Mouse (Mus musculus) embryonic facial prominence, embryonic 11.5 days (tissue): ENCODE measurements at regions not wholly inside any gene's neighbourhood (a gene's known extent, or its start where the extent isn't known, plus 50 kb on each side); places are given as distances from the start of the nearest gene placed in this dataset. TPM values are rescaled to one million over a fixed set of nuclear protein-coding genes. Genes with fewer than 3 reads are reported as not detected.

Experiments
- ATAC-seq: fragments of 200-750 bp; cut with Nextera tagmentation; replicated peaks from 2 replicates; pipeline ENCODE4 v1.8.0; 2017; ENCODE audit warnings: low read depth; ENCODE audit not compliant: insufficient number of reproducible peaks, low FRiP score, low TSS enrichment
- DNase-seq: peaks from one replicate; pipeline ENCODE4 v3.0.0-alpha.2; 2015; ENCODE audit warnings: low spot score
- H3K27ac ChIP-seq: fragments of 300-500 bp; sonication (generic); replicated peaks from 2 replicates; pipeline ENCODE4 v1.5.1; 2014; ENCODE audit warnings: mild to moderate bottlenecking, low read depth, low read length, control low read depth
- H3K27me3 ChIP-seq: fragments of 300-500 bp; sonication (generic); 2 replicates; pipeline ENCODE4 v1.6.1; 2014; ENCODE audit warnings: mild to moderate bottlenecking, low read length, moderate library complexity, mixed read lengths; ENCODE audit not compliant: control insufficient read depth, insufficient read depth
- H3K36me3 ChIP-seq: fragments of 300-500 bp; sonication (generic); replicated peaks from 2 replicates; pipeline ENCODE4 v1.6.1; 2014; ENCODE audit warnings: low read depth, mild to moderate bottlenecking, low read length, moderate library complexity, mixed read lengths; ENCODE audit not compliant: control insufficient read depth, insufficient read depth
- H3K4me1 ChIP-seq: fragments of 300-500 bp; sonication (generic); 2 replicates; pipeline ENCODE4 v1.6.1; 2014; ENCODE audit warnings: low read length, mixed read lengths; ENCODE audit not compliant: control insufficient read depth, insufficient read depth
- H3K4me2 ChIP-seq: fragments of 300-500 bp; sonication (generic); 2 replicates; pipeline ENCODE4 v1.6.1; 2014; ENCODE audit warnings: low read depth, mild to moderate bottlenecking, control low read depth, low read length, moderate library complexity
- H3K4me3 ChIP-seq: fragments of 300-500 bp; sonication (generic); 2 replicates; pipeline ENCODE4 v1.5.1; 2014; ENCODE audit warnings: low read depth, low read length, control low read depth
- H3K9ac ChIP-seq: fragments of 300-500 bp; sonication (generic); replicated peaks from 2 replicates; pipeline ENCODE4 v1.6.1; 2014; ENCODE audit warnings: mild to moderate bottlenecking, control low read depth, low read length
- H3K9me3 ChIP-seq: fragments of 300-500 bp; sonication (generic); replicated peaks from 2 replicates; pipeline ENCODE4 v1.6.1; 2016; ENCODE audit warnings: mild to moderate bottlenecking, low read length, inconsistent platforms, mixed read lengths; ENCODE audit not compliant: control insufficient read depth
- WGBS: fragments of 180-500 bp; shearing (Covaris S2); extraction: QIAGEN DNeasy Blood & Tissue Kit; methylation state at CpG from one replicate; pipeline ENCODE4 v1.1.7; 2014; 5-methylcytosine and 5-hydroxymethylcytosine counted together
- microRNA-seq: library from miRNA; unstranded; fragments of <30 nt; microRNA quantifications from one replicate; pipeline ENCODE4, GENCODE M21; 2016; ENCODE audit warnings: borderline number of aligned reads

- Histone ChIP-seq H3K9me3 (no peaks in the 10 kb centered on the region), H3K4me3 (no peak overlapping the region), H3K27ac (peak overlapping the region; percentile 48), H3K4me2 (no peak overlapping the region), H3K9ac (no peak overlapping the region), H3K4me1 (peaks cover 6% of the 10 kb centered on the region), H3K36me3 (no peaks in the 10 kb centered on the region), H3K27me3 (no peaks in the 10 kb centered on the region)
- ATAC-seq (no peak), DNase-seq (no peak)
- WGBS: 77% methylated on average over 19 of the region's 19 CpGs
These were observed 55.8 kb upstream of the Zfhx3 start for GRCm38 (mm10) chr8:107886516-107887253.

GRCm38 (mm10) chr8:107887333-107887732 is 55.1 kb upstream of the Zfhx3 start:
- Histone ChIP-seq H3K4me3 (no peak overlapping the region), H3K4me2 (no peak overlapping the region), H3K27me3 (no peaks in the 10 kb centered on the region), H3K9me3 (no peaks in the 10 kb centered on the region), H3K36me3 (no peaks in the 10 kb centered on the region), H3K27ac (peak overlapping the region; percentile 48), H3K9ac (no peak overlapping the region), H3K4me1 (peaks cover 6% of the 10 kb centered on the region)
- DNase-seq (peak; percentile 79), ATAC-seq (0 out of 2 replicates have a peak, but pooled peaks have one; percentile 14)
- 28% methylated on average over 10 of the region's 10 CpGs for WGBS

- DNase-seq (no peak), ATAC-seq (no peak)
- Histone ChIP-seq H3K4me2 (no peak overlapping the region), H3K4me1 (peaks cover 3% of the 10 kb centered on the region; the same call in 1 of the 2 replicates), H3K36me3 (no peaks in the 10 kb centered on the region), H3K9ac (no peak overlapping the region), H3K9me3 (no peaks in the 10 kb centered on the region), H3K27ac (no peak overlapping the region), H3K4me3 (no peak overlapping the region), H3K27me3 (no peaks in the 10 kb centered on the region)
- 73% methylated on average over 5 of the region's 5 CpGs for WGBS
These were observed 51.5 kb upstream of the Zfhx3 start for GRCm38 (mm10) chr8:107890922-107891321.

Small RNA genes lying in the stretch of these regions (microRNA-seq; reads per million reads assigned to microRNA genes)
- gene Gm22825 (not detected), gene Gm23646 (not detected)
